Mouse (Mus musculus) CH12.LX (cell line): ENCODE results near the gene Krtap3-3. TPM values are rescaled to one million over a fixed set of nuclear protein-coding genes. Genes with fewer than 3 reads are reported as not detected.

ENCODE experiments used
- DNase-seq: peaks from one replicate; pipeline ENCODE4 v3.0.0-alpha.2; 2013; ENCODE audit errors: extremely low read depth
- H3K27ac ChIP-seq: 2 replicates; pipeline ENCODE4 v1.5.1; 2012; ENCODE audit warnings: low read depth, mild to moderate bottlenecking, control low read depth, moderate library complexity; ENCODE audit not compliant: insufficient read depth
- H3K27me3 ChIP-seq: replicated peaks from 2 replicates; pipeline ENCODE3; 2012; ENCODE audit warnings: inconsistent platforms
- H3K36me3 ChIP-seq, 2 experiments: replicated peaks in 1 of 2; 2 replicates each; pipeline versions ENCODE3 to v1.6.1; 2012; ENCODE audit warnings: inconsistent platforms in 1 of 2, low read length in 1 of 2, mild to moderate bottlenecking in 1 of 2, mixed read lengths in 1 of 2, moderate library complexity in 1 of 2; ENCODE audit not compliant: control insufficient read depth in 1 of 2, insufficient read depth in 1 of 2
- H3K4me1 ChIP-seq, 2 experiments: 2 replicates each; pipeline ENCODE4 v1.6.1; 2012; ENCODE audit warnings: inconsistent platforms in 1 of 2, moderate library complexity in 1 of 2; ENCODE audit not compliant: insufficient read depth in 2 of 2, control insufficient read depth in 1 of 2
- H3K4me2 ChIP-seq: 2 replicates; pipeline ENCODE4 v1.6.1; 2012; ENCODE audit warnings: low read depth, mild to moderate bottlenecking, control low read depth; ENCODE audit not compliant: poor library complexity, insufficient read depth, severe bottlenecking
- H3K4me3 ChIP-seq, 3 experiments: fragments of 150-350 bp in 1 of 3; sonication (generic) in 1 of 3; replicated peaks in 1 of 3; 2 replicates each; pipeline versions ENCODE3 to v1.5.1; 2011 to 2012; ENCODE audit warnings: low read depth in 2 of 3, low read length in 2 of 3, mild to moderate bottlenecking in 2 of 3, moderate library complexity in 2 of 3, control low read depth in 1 of 3, improper control_type of control experiment in 1 of 3, inconsistent platforms in 1 of 3, mixed read lengths in 1 of 3; ENCODE audit not compliant: poor library complexity in 1 of 3
- H3K79me2 ChIP-seq: replicated peaks from 2 replicates; pipeline ENCODE4 v1.6.1; 2012; ENCODE audit warnings: mild to moderate bottlenecking, moderate library complexity; ENCODE audit not compliant: control insufficient read depth, poor library complexity, insufficient read depth, severe bottlenecking; ENCODE audit errors: extremely low read depth
- H3K9ac ChIP-seq: 2 replicates; pipeline ENCODE4 v1.6.1; 2012; ENCODE audit warnings: low read depth, mild to moderate bottlenecking, control low read depth, moderate library complexity; ENCODE audit not compliant: insufficient read depth
- H3K9me3 ChIP-seq: replicated peaks from 2 replicates; pipeline ENCODE3; 2012; ENCODE audit warnings: low read length, inconsistent platforms, mixed read lengths
- PAX5 ChIP-seq: IDR thresholded peaks from 2 replicates; pipeline ENCODE4 v1.6.1; 2012; ENCODE audit warnings: low read length, inconsistent platforms, mixed read lengths
- dilution Hi-C: fragments of 300-500 bp; cut with MboI; formaldehyde crosslinking; loops from 2 replicates; pipeline ENCODE4 v1.14.3; 2020; ENCODE audit warnings: low sequenced_read_pairs; ENCODE audit not compliant: extremely low pct_unique_long_range_greater_than_20kb, extremely low pct_ligation_motif_present
- in situ Hi-C: fragments of 300-500 bp; cut with MboI; formaldehyde crosslinking; loops from 3 replicates; pipeline ENCODE4 v1.14.3; 2019; ENCODE audit warnings: low sequenced_read_pairs, low pct_ligation_motif_present, low pct_unique_long_range_greater_than_20kb, mixed read lengths
- polyA plus RNA-seq: library from polyadenylated mRNA; unstranded; fragments of >175 nt; gene quantifications from 2 replicates; pipeline ENCODE4 v1.2.1, GENCODE M21; 2012; ENCODE audit warnings: low read depth; ENCODE audit not compliant: insufficient read length
- total RNA-seq, 2 experiments: library from RNA; depleted of rRNA; stranded (reverse); fragments of 300-350 nt in 1 of 2; fragments of >200 nt in 1 of 2; gene quantifications; 2 replicates each; pipeline ENCODE4 v1.2.3; 2012 to 2014

Gene Krtap3-3
- total and polyA plus RNA-seq, 3 experiments: not detected

DNA sequence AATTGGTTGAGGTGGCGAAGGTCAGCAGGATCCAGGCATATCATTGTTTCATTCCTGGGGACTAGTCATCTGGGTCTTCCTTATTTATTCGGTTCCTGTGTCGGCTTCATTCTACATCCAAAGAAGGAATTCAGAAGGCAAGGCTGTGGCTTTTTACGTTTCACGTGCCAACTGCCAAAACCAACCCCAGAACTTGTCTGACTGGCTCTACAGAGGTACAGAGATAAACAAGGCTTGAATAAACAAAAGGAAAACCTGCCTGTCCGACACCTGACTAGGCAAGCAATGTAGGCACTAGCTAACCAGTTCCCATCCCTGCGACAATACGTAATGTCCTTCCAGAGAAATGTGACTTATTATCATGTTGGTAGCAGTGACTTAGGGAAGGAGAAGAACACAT lies 36.6 kb downstream of the Krtap3-3 start:
- TF ChIP-seq PAX5: no peak
- peaks cover 98% of the 10 kb centered on the region for H3K27me3 ChIP-seq
- no peak overlapping the region for H3K4me3 ChIP-seq
- H3K9ac ChIP-seq: no peak overlapping the region
- no peak for DNase-seq
- dilution Hi-C loops (no loop called here), in situ Hi-C loops (no loop called here)
- no peaks in the 10 kb centered on the region for H3K36me3 ChIP-seq
- H3K4me2 ChIP-seq: no peak overlapping the region
- H3K4me1 ChIP-seq: no peaks in the 10 kb centered on the region
- no peaks in the 10 kb centered on the region for H3K79me2 ChIP-seq
- no peak overlapping the region for H3K27ac ChIP-seq
- H3K9me3 ChIP-seq: no peaks in the 10 kb centered on the region

Other genes starting within 250 kb of the Krtap3-3 start
Only the 20 nearest of the 34 such genes appear.
- gene Krt20, start 112.7 kb downstream of the Krtap3-3 start, total RNA-seq (2012; rRNA removed): not detected in 2 replicates
- not detected in 2 replicates for gene Krt20, start 112.7 kb downstream of the Krtap3-3 start, total RNA-seq (2014; rRNA removed)
- not detected in 2 replicates for gene Krt20, start 112.7 kb downstream of the Krtap3-3 start, polyA plus RNA-seq
- not detected in 2 replicates for gene Krt23, start 57.7 kb downstream of the Krtap3-3 start, total RNA-seq (2012; rRNA removed)
- not detected in 2 replicates for gene Krt23, start 57.7 kb downstream of the Krtap3-3 start, total RNA-seq (2014; rRNA removed)
- not detected in 2 replicates for gene Krt23, start 57.7 kb downstream of the Krtap3-3 start, polyA plus RNA-seq
- gene Krt39, start 29.5 kb downstream of the Krtap3-3 start, total RNA-seq (2012; rRNA removed): not detected in 2 replicates
- not detected in 2 replicates for gene Krt39, start 29.5 kb downstream of the Krtap3-3 start, total RNA-seq (2014; rRNA removed)
- not detected in 2 replicates for gene Krt39, start 29.5 kb downstream of the Krtap3-3 start, polyA plus RNA-seq
- gene Krt40, start 7.7 kb downstream of the Krtap3-3 start, total RNA-seq (2012; rRNA removed): not detected in 2 replicates
- gene Krt40, start 7.7 kb downstream of the Krtap3-3 start, total RNA-seq (2014; rRNA removed): not detected in 2 replicates
- gene Krt40, start 7.7 kb downstream of the Krtap3-3 start, polyA plus RNA-seq: not detected in 2 replicates
- gene Krtap3-2, start 6.0 kb upstream of the Krtap3-3 start, total RNA-seq (2012; rRNA removed): not detected in 2 replicates
- not detected in 2 replicates for gene Krtap3-2, start 6.0 kb upstream of the Krtap3-3 start, total RNA-seq (2014; rRNA removed)
- gene Krtap3-2, start 6.0 kb upstream of the Krtap3-3 start, polyA plus RNA-seq: not detected in 2 replicates
- gene Gm11939, start 8.6 kb upstream of the Krtap3-3 start, total RNA-seq (2012; rRNA removed): not detected in 2 replicates
- not detected in 2 replicates for gene Gm11939, start 8.6 kb upstream of the Krtap3-3 start, total RNA-seq (2014; rRNA removed)
- not detected in 2 replicates for gene Gm11939, start 8.6 kb upstream of the Krtap3-3 start, polyA plus RNA-seq
- gene Krtap3-1, start 15.8 kb upstream of the Krtap3-3 start, total RNA-seq (2012; rRNA removed): not detected in 2 replicates
- gene Krtap3-1, start 15.8 kb upstream of the Krtap3-3 start, total RNA-seq (2014; rRNA removed): not detected in 2 replicates
- gene Krtap3-1, start 15.8 kb upstream of the Krtap3-3 start, polyA plus RNA-seq: not detected in 2 replicates
- gene Krtap1-5, start 30.2 kb upstream of the Krtap3-3 start, total RNA-seq (2012; rRNA removed): not detected in 2 replicates
- not detected in 2 replicates for gene Krtap1-5, start 30.2 kb upstream of the Krtap3-3 start, total RNA-seq (2014; rRNA removed)
- gene Krtap1-5, start 30.2 kb upstream of the Krtap3-3 start, polyA plus RNA-seq: not detected in 2 replicates
- gene Krtap1-4, start 32.8 kb upstream of the Krtap3-3 start, total RNA-seq (2012; rRNA removed): not detected in 2 replicates
- not detected in 2 replicates for gene Krtap1-4, start 32.8 kb upstream of the Krtap3-3 start, total RNA-seq (2014; rRNA removed)
- gene Krtap1-4, start 32.8 kb upstream of the Krtap3-3 start, polyA plus RNA-seq: not detected in 2 replicates
- not detected in 2 replicates for gene Krtap1-3, start 40.5 kb upstream of the Krtap3-3 start, total RNA-seq (2012; rRNA removed)
- gene Krtap1-3, start 40.5 kb upstream of the Krtap3-3 start, total RNA-seq (2014; rRNA removed): not detected in 2 replicates
- not detected in 2 replicates for gene Krtap1-3, start 40.5 kb upstream of the Krtap3-3 start, polyA plus RNA-seq
- not detected in 2 replicates for gene Krtap9-3, start 47.2 kb upstream of the Krtap3-3 start, total RNA-seq (2012; rRNA removed)
- gene Krtap9-3, start 47.2 kb upstream of the Krtap3-3 start, total RNA-seq (2014; rRNA removed): not detected in 2 replicates
- not detected in 2 replicates for gene Krtap9-3, start 47.2 kb upstream of the Krtap3-3 start, polyA plus RNA-seq
- not detected in 2 replicates for gene Gm11938, start 52.4 kb upstream of the Krtap3-3 start, total RNA-seq (2012; rRNA removed)
- gene Gm11938, start 52.4 kb upstream of the Krtap3-3 start, total RNA-seq (2014; rRNA removed): not detected in 2 replicates
- not detected in 2 replicates for gene Gm11938, start 52.4 kb upstream of the Krtap3-3 start, polyA plus RNA-seq
- not detected in 2 replicates for gene Gm11937, start 59.3 kb upstream of the Krtap3-3 start, total RNA-seq (2012; rRNA removed)
- not detected in 2 replicates for gene Gm11937, start 59.3 kb upstream of the Krtap3-3 start, total RNA-seq (2014; rRNA removed)
- gene Gm11937, start 59.3 kb upstream of the Krtap3-3 start, polyA plus RNA-seq: not detected in 2 replicates
- not detected in 2 replicates for gene Krtap2-4, start 64.0 kb upstream of the Krtap3-3 start, total RNA-seq (2012; rRNA removed)
- gene Krtap2-4, start 64.0 kb upstream of the Krtap3-3 start, total RNA-seq (2014; rRNA removed): not detected in 2 replicates
- gene Krtap2-4, start 64.0 kb upstream of the Krtap3-3 start, polyA plus RNA-seq: not detected in 2 replicates
- gene Gm11562, start 69.6 kb upstream of the Krtap3-3 start, total RNA-seq (2012; rRNA removed): not detected in 2 replicates
- not detected in 2 replicates for gene Gm11562, start 69.6 kb upstream of the Krtap3-3 start, total RNA-seq (2014; rRNA removed)
- not detected in 2 replicates for gene Gm11562, start 69.6 kb upstream of the Krtap3-3 start, polyA plus RNA-seq
- gene Krtap4-1, start 77.4 kb upstream of the Krtap3-3 start, total RNA-seq (2012; rRNA removed): not detected in 2 replicates
- gene Krtap4-1, start 77.4 kb upstream of the Krtap3-3 start, total RNA-seq (2014; rRNA removed): not detected in 2 replicates
- not detected in 2 replicates for gene Krtap4-1, start 77.4 kb upstream of the Krtap3-3 start, polyA plus RNA-seq
- gene Krtap4-2, start 84.2 kb upstream of the Krtap3-3 start, total RNA-seq (2012; rRNA removed): not detected in 2 replicates
- gene Krtap4-2, start 84.2 kb upstream of the Krtap3-3 start, total RNA-seq (2014; rRNA removed): not detected in 2 replicates
- not detected in 2 replicates for gene Krtap4-2, start 84.2 kb upstream of the Krtap3-3 start, polyA plus RNA-seq
- gene Krtap4-7, start 93.2 kb upstream of the Krtap3-3 start, total RNA-seq (2012; rRNA removed): not detected in 2 replicates
- gene Krtap4-7, start 93.2 kb upstream of the Krtap3-3 start, total RNA-seq (2014; rRNA removed): not detected in 2 replicates
- gene Krtap4-7, start 93.2 kb upstream of the Krtap3-3 start, polyA plus RNA-seq: not detected in 2 replicates
- gene Gm11555, start 99.4 kb upstream of the Krtap3-3 start, total RNA-seq (2012; rRNA removed): not detected in 2 replicates
- not detected in 2 replicates for gene Gm11555, start 99.4 kb upstream of the Krtap3-3 start, total RNA-seq (2014; rRNA removed)
- gene Gm11555, start 99.4 kb upstream of the Krtap3-3 start, polyA plus RNA-seq: not detected in 2 replicates
- not detected in 2 replicates for gene Gm11563, start 108.1 kb upstream of the Krtap3-3 start, total RNA-seq (2012; rRNA removed)
- gene Gm11563, start 108.1 kb upstream of the Krtap3-3 start, total RNA-seq (2014; rRNA removed): not detected in 2 replicates
- gene Gm11563, start 108.1 kb upstream of the Krtap3-3 start, polyA plus RNA-seq: not detected in 2 replicates